Mouse (Mus musculus) cerebral cortex, adult 2 months (tissue): Measurements from ENCODE around the gene Ceacam5.

ENCODE experiments used
- WGBS: fragments of 180-500 bp; shearing (Covaris S2); methylation state at CpG from one replicate; pipeline ENCODE4 v1.1.7; 2018; 5-methylcytosine and 5-hydroxymethylcytosine counted together

Ceacam5 gene

GRCm38 (mm10) chr7:17712938-17713337 is at the start of gene Ceacam5:
Gene Ceacam5, plus strand, starts transcription at chr7:17713238.
- WGBS: 53% methylated on average over 1 of the region's 1 CpGs
